Mouse (Mus musculus): ENCODE results near the gene Fn1. TPM values are rescaled to one million over a fixed set of nuclear protein-coding genes. Genes with fewer than 3 reads are reported as not detected.

The Fn1 gene
- polyA plus RNA-seq, 1 experiment from 2014 or later, result 158 TPM

DNA sequence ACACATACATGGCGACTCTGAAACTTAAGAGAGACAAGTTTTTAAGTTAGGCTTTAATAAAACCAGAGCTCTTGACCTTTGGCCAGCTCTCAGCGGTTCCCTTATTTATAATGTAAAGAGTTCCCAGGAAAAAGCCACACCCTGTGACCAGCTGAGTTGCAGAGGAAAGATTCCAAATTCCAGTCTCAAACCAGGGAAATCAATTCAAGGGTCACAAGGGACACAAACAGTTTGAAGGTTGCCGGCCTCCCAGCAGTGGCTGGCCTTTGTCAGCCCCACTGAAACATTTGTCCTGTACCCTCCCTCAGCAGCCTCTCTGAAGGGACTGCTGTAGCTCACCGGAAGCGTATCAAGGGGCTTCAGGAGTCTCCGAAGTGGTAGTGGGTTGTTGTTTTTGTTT lies 2.3 kb downstream of the Fn1 start:
- H3K27ac ChIP-seq, result 0 out of 2 replicates have a peak overlapping the region, but pooled peaks have one; percentile 3
- H3K36me3 ChIP-seq, result peaks cover 6% of the 10 kb centered on the region; the same call in 1 of the 2 replicates

DNA sequence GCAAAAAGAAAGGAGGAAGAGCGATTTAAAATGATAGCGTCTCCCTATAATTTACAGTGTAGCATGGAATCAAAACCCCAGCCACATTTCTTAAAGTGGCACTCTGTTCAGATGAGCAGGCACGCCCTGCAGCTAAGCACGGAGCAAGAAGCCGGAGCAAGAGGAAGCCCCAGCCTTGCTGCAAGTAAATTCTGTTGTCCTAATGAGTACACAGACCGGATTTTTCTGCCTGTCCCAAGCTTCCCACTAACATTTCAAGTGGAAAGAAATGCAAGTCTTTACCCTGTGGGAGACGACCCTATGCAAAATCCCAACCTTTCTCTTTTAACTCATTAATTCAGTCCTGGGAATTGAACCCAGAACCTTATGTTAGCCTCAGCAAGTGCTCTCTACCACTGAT lies 4.8 kb downstream of the Fn1 start:
- H3K27me3 ChIP-seq, result no peaks in the 10 kb centered on the region
- H3K27ac ChIP-seq, result no peak overlapping the region
- H3K36me3 ChIP-seq, result peaks cover 24% of the 10 kb centered on the region
- no peak overlapping the region for H3K4me2 ChIP-seq
- H3K4me3 ChIP-seq, result no peak overlapping the region
- WGBS, result 84% methylated on average over 7 of the region's 7 CpGs
- ATAC-seq (replicated peaks; ENCODE audit: insufficient number of reproducible peaks, insufficient read depth, low FRiP score, low read depth), result no peak
- H3K4me1 ChIP-seq (replicated peaks), result peaks cover 11% of the 10 kb centered on the region; the same call in 1 of the 2 replicates
- no peak overlapping the region for H3K9ac ChIP-seq
- H3K9me3 ChIP-seq (replicated peaks), result no peaks in the 10 kb centered on the region

More for the DNA sequence above, 2.3 kb downstream of the Fn1 start:
- 23% methylated on average over 6 of the region's 6 CpGs for WGBS
- H3K4me3 ChIP-seq, result peak overlapping the region; percentile 82
- H3K4me2 ChIP-seq, result peak overlapping the region; percentile 84
- H3K9me3 ChIP-seq (replicated peaks), result no peaks in the 10 kb centered on the region
- ATAC-seq (replicated peaks; ENCODE audit: insufficient number of reproducible peaks, insufficient read depth, low FRiP score, low read depth), result no peak
- peak overlapping the region; percentile 35 for H3K9ac ChIP-seq
- H3K27me3 ChIP-seq, result no peaks in the 10 kb centered on the region
- peaks cover 11% of the 10 kb centered on the region; the same call in 1 of the 2 replicates for H3K4me1 ChIP-seq (replicated peaks)

DNA sequence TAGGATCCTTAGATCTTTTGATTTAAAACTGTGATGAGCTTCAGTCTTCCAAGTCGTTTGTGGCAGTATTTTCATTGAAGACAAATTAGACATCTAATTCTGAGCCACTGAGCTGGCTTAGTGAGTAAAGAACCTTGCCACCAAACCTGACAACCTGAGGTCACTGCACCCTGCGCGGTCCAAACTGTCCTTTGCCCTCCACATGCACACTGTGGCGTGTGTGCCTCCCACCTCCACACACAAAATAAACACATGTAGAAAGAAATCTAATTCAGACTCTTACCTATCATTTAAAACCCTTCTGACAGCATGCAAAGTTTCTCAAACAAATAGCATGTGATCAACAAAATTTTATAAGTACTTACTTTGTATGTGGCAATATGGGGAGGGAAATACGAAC lies 6.2 kb downstream of the Fn1 start:
- Histone ChIP-seq H3K27me3 (no peaks in the 10 kb centered on the region), H3K4me3 (no peak overlapping the region), H3K9ac (no peak overlapping the region), H3K9me3 (replicated peaks) (no peaks in the 10 kb centered on the region), H3K4me2 (no peak overlapping the region), H3K36me3 (peaks cover 32% of the 10 kb centered on the region), H3K4me1 (replicated peaks) (peaks cover 11% of the 10 kb centered on the region; the same call in 1 of the 2 replicates), H3K27ac (no peak overlapping the region)
- no peak for ATAC-seq (replicated peaks; ENCODE audit: insufficient number of reproducible peaks, insufficient read depth, low FRiP score, low read depth)
- WGBS, result 79% methylated on average over 5 of the region's 5 CpGs

DNA sequence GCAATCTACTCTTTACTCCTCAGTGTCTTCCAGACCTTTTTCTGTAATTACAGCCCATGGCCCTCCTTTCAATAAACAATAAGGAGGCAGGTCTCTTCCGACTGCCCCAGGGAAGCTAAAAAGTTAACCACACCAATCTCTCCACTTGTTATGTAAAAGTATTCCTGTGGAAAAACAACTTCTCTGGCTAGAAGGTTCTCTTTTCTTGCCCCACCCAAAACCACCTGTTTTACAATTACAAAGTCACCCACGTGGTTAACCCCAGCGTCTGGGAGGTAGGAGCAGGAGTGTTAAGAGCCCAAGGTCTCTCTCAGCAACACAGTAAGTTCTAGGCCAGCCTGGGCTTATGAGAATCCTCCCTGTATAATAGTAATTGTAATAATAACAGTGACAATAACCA lies 7.0 kb downstream of the Fn1 start:
- Histone ChIP-seq H3K36me3 (peaks cover 40% of the 10 kb centered on the region), H3K4me2 (no peak overlapping the region), H3K4me1 (replicated peaks) (peaks cover 8% of the 10 kb centered on the region; the same call in 1 of the 2 replicates), H3K4me3 (no peak overlapping the region), H3K27me3 (no peaks in the 10 kb centered on the region), H3K9me3 (replicated peaks) (no peaks in the 10 kb centered on the region), H3K9ac (no peak overlapping the region), H3K27ac (no peak overlapping the region)
- ATAC-seq (replicated peaks; ENCODE audit: insufficient number of reproducible peaks, insufficient read depth, low FRiP score, low read depth), result no peak
- 69% methylated on average over 3 of the region's 3 CpGs for WGBS

GRCm38 (mm10) chr1:71645466-71645865 lies 7.5 kb downstream of the Fn1 start:
- peaks cover 45% of the 10 kb centered on the region for H3K36me3 ChIP-seq
- H3K9me3 ChIP-seq (replicated peaks), result no peaks in the 10 kb centered on the region
- ATAC-seq (replicated peaks; ENCODE audit: insufficient number of reproducible peaks, insufficient read depth, low FRiP score, low read depth), result no peak
- no peak overlapping the region for H3K4me2 ChIP-seq
- no peak overlapping the region for H3K9ac ChIP-seq
- no peak overlapping the region for H3K27ac ChIP-seq
- no peaks in the 10 kb centered on the region for H3K27me3 ChIP-seq
- H3K4me3 ChIP-seq, result no peak overlapping the region
- H3K4me1 ChIP-seq (replicated peaks), result peaks cover 5% of the 10 kb centered on the region; the same call in 1 of the 2 replicates
- WGBS, result 87% methylated on average over 13 of the region's 13 CpGs

GRCm38 (mm10) chr1:71642794-71643193 lies 10.2 kb downstream of the Fn1 start:
- no peak for ATAC-seq (replicated peaks; ENCODE audit: insufficient number of reproducible peaks, insufficient read depth, low FRiP score, low read depth)
- 92% methylated on average over 10 of the region's 10 CpGs for WGBS
- Histone ChIP-seq H3K9me3 (replicated peaks) (no peaks in the 10 kb centered on the region), H3K4me1 (replicated peaks) (no peaks in the 10 kb centered on the region), H3K4me2 (no peak overlapping the region), H3K27ac (no peak overlapping the region), H3K36me3 (peaks cover 59% of the 10 kb centered on the region), H3K9ac (no peak overlapping the region), H3K4me3 (no peak overlapping the region), H3K27me3 (no peaks in the 10 kb centered on the region)

- 81% methylated on average over 11 of the region's 11 CpGs for WGBS
- Histone ChIP-seq H3K27me3 (no peaks in the 10 kb centered on the region), H3K36me3 (peaks cover 65% of the 10 kb centered on the region), H3K4me1 (replicated peaks) (no peaks in the 10 kb centered on the region), H3K4me2 (no peak overlapping the region), H3K4me3 (no peak overlapping the region), H3K9ac (no peak overlapping the region), H3K27ac (no peak overlapping the region), H3K9me3 (replicated peaks) (no peaks in the 10 kb centered on the region)
- ATAC-seq (replicated peaks; ENCODE audit: insufficient number of reproducible peaks, insufficient read depth, low FRiP score, low read depth), result no peak
Measured at GRCm38 (mm10) chr1:71641206-71641605, 11.8 kb downstream of the Fn1 start.

GRCm38 (mm10) chr1:71640157-71640556 lies 12.8 kb downstream of the Fn1 start:
- H3K4me1 ChIP-seq (replicated peaks), result no peaks in the 10 kb centered on the region
- H3K9ac ChIP-seq, result no peak overlapping the region
- H3K36me3 ChIP-seq, result peaks cover 71% of the 10 kb centered on the region
- no peak for ATAC-seq (replicated peaks; ENCODE audit: insufficient number of reproducible peaks, insufficient read depth, low FRiP score, low read depth)
- H3K4me3 ChIP-seq, result no peak overlapping the region
- no peak overlapping the region for H3K27ac ChIP-seq
- WGBS, result 88% methylated on average over 8 of the region's 8 CpGs
- H3K4me2 ChIP-seq, result no peak overlapping the region
- H3K9me3 ChIP-seq (replicated peaks), result no peaks in the 10 kb centered on the region
- H3K27me3 ChIP-seq, result no peaks in the 10 kb centered on the region

GRCm38 (mm10) chr1:71636665-71637064 lies 16.3 kb downstream of the Fn1 start:
- no peaks in the 10 kb centered on the region for H3K4me1 ChIP-seq (replicated peaks)
- H3K4me3 ChIP-seq, result no peak overlapping the region
- no peak overlapping the region for H3K27ac ChIP-seq
- H3K9me3 ChIP-seq (replicated peaks), result no peaks in the 10 kb centered on the region
- WGBS, result 90% methylated on average over 4 of the region's 4 CpGs
- ATAC-seq (replicated peaks; ENCODE audit: insufficient number of reproducible peaks, insufficient read depth, low FRiP score, low read depth), result no peak
- H3K4me2 ChIP-seq, result no peak overlapping the region
- H3K36me3 ChIP-seq, result peaks cover 61% of the 10 kb centered on the region
- no peak overlapping the region for H3K9ac ChIP-seq
- no peaks in the 10 kb centered on the region for H3K27me3 ChIP-seq

- no peaks in the 10 kb centered on the region for H3K9me3 ChIP-seq (replicated peaks)
- no peak overlapping the region for H3K9ac ChIP-seq
- peaks cover 56% of the 10 kb centered on the region for H3K36me3 ChIP-seq
- H3K4me3 ChIP-seq, result no peak overlapping the region
- no peaks in the 10 kb centered on the region for H3K27me3 ChIP-seq
- H3K27ac ChIP-seq, result no peak overlapping the region
- H3K4me1 ChIP-seq (replicated peaks), result no peaks in the 10 kb centered on the region
- WGBS, result 89% methylated on average over 5 of the region's 5 CpGs
- H3K4me2 ChIP-seq, result no peak overlapping the region
- no peak for ATAC-seq (replicated peaks; ENCODE audit: insufficient number of reproducible peaks, insufficient read depth, low FRiP score, low read depth)
Measured at GRCm38 (mm10) chr1:71636116-71636515, 16.9 kb downstream of the Fn1 start.

- peaks cover 48% of the 10 kb centered on the region for H3K36me3 ChIP-seq
- no peak overlapping the region for H3K9ac ChIP-seq
- 89% methylated on average over 10 of the region's 10 CpGs for WGBS
- no peak for ATAC-seq (replicated peaks; ENCODE audit: insufficient number of reproducible peaks, insufficient read depth, low FRiP score, low read depth)
- H3K27ac ChIP-seq, result no peak overlapping the region
- no peaks in the 10 kb centered on the region for H3K4me1 ChIP-seq (replicated peaks)
- no peaks in the 10 kb centered on the region for H3K27me3 ChIP-seq
- no peak overlapping the region for H3K4me2 ChIP-seq
- H3K9me3 ChIP-seq (replicated peaks), result no peaks in the 10 kb centered on the region
- no peak overlapping the region for H3K4me3 ChIP-seq
Measured at GRCm38 (mm10) chr1:71635101-71636014, 17.6 kb downstream of the Fn1 start.

All from heart, embryonic 15.5 days (tissue).